Mouse (Mus musculus) left cerebral cortex, adult 9 months (tissue): ENCODE results near the gene Six1.
"Not testable (repeated sequence)": the region's sequence is repeated elsewhere in the genome, so short reads cannot be mapped to it uniquely, and the experiment has no call there.

Experiments used
- DNase-seq, 2 experiments: peaks; one replicate each; pipeline ENCODE4 v3.0.0; 2022; ENCODE audit warnings: low spot score in 2 of 2

Gene Six1

DNA sequence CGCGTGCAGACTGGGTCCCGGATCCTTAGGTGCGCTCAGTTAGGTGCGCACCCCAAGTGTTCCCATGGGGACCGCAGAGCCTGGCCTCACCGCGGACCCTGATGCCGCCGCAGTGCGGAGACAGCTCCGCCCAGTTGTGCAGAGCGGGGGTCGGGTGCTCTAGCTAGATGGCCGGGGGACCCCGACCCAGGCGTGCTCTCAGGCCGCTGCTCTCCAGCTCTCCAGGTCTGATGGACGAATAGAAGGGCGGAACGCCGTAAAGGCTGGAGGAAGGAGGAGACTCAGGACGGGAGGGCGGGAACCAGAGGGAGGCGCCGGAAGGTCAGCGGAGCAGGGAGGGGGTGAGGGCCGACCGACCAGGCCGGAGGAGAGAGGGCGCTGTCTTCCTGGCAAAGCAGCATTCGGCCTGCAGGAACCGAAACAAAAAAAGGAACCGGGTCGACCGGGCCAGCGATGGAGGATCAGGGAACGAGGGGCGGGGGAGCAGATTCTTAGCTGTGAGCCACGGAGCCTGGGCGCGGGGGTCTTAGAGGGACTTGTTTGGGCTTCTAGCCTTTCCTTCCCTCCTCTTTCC lies at the start of gene Six1:
Gene Six1, minus strand, starts transcription at position 220 of the 574 bp plus-strand sequence.
- DNase-seq, result no peak

- DNase-seq, result no peak
Measured at GRCm38 (mm10) chr12:73098593-73098992, 44.9 kb upstream of the Six1 start.

DNA sequence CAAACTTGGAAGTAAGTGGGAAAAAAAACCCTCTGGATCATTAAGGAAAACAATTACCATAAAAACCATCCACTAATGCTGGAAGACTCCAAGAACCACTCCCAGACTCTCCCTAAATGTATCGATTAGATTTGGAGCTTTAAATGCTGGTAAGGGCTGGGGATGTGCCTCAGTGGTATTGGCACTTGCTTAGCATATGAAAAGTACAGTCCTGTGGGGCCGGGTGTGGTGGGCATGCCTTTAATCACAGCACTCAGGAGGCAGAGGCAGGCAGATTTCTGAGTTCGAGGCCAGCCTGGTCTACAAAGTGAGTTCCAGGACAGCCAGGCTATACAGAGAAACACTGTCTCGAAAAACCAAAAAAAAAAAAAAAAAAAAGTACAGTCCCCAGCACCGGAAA lies 42.5 kb upstream of the Six1 start:
- DNase-seq, result not testable (repeated sequence)

- DNase-seq, result no peak
Measured at GRCm38 (mm10) chr12:73094605-73095004, 40.9 kb upstream of the Six1 start.

GRCm38 (mm10) chr12:73094189-73094588 lies 40.5 kb upstream of the Six1 start:
- DNase-seq, result no peak

GRCm38 (mm10) chr12:73090672-73091335 lies 37.1 kb upstream of the Six1 start:
- no peak for DNase-seq

DNA sequence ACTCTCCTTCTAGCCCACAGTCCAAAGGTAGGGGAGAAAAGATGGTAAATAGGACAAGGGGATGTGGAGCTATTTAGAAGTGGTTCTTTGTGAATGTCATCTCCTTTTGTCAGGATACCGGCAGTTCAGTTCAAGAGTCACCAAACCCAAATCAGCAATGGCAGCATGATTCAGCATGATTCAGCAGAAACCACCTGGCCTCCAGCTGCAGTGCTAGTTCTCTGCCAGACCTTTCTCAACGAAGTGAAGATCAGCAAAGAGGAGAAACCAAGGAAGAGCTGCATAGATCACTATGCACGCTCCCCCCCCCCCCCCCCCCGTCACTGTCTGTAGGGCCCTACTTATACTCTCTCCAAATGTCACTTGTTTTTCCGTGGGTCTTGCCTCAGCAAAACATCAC lies 35.2 kb upstream of the Six1 start:
- no peak for DNase-seq

DNA sequence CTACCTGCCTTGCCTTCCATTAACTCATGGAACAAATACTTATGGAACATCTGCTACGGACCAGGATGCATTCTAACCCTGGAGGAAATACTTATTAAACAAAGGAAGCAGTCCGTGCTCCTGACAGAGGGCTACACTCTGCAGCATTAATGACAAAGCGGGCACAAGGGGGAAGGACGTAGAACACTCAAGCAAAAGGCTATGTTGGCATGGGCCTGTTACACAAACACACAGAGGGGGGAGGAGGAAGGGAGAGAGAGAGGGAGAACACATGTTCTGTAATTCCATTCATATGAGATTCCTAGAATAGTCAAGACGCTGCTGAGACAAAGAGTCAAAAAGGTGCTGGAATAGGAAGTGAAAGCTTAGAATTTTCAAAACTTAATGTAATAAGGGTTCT lies 34.8 kb upstream of the Six1 start:
- DNase-seq, result no peak

DNA sequence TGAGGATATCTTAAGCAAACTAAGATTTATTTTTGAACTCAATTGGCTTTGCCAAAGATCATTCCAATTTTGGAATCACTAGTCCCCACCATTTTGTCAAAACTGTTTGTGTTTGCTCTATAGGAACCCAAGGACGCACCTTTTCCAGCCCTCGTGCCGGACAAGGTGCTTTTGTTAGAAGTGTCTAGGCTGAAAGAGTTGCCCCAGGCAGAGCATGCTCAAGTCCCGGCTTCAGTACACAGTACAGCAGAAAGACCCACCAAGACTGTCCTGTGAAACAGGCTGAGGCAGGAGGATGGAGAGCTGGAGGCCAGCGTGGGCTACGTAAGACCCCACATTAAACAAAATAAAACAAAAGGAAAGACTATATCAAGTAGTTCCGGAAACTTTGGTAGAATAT lies 33.4 kb upstream of the Six1 start:
- no peak for DNase-seq

- DNase-seq, result no peak
Measured at GRCm38 (mm10) chr12:73085739-73086630, 32.3 kb upstream of the Six1 start.

- no peak for DNase-seq
Measured at GRCm38 (mm10) chr12:73083773-73084172, 30.1 kb upstream of the Six1 start.

GRCm38 (mm10) chr12:73081828-73082227 lies 28.1 kb upstream of the Six1 start:
- not testable (repeated sequence) for DNase-seq

DNA sequence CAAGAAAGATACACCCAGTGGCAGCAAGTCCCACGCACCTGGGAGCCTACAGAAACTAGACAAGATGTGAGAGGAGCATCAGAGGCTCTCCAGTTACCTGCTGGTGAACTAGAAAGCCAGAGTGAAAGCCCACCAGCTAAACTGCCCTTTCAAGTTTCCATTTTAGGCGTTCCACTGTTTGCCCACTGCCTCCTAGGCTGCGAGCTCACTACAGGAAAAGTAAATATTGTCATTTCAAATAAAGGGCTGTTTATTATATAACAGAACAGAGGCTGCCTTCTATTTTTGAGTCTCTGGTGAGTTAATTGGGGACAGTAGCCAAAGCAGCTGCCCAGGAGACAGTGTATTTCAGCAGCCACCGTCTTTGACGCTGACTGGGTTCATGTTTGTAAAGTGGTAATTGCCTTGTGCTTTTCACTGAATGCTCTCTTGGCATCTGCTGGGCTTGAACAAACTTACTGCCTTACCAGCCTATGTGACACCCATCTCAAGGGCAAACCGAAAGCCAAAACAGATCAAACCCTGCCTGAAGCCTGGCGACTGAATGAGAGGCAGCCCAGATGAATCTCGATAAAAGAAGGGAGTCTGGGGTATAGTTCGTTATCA lies 7.2 kb upstream of the Six1 start:
- DNase-seq, result no peak

- no peak for DNase-seq
Measured at GRCm38 (mm10) chr12:73057492-73057891, 3.8 kb upstream of the Six1 start.

DNA sequence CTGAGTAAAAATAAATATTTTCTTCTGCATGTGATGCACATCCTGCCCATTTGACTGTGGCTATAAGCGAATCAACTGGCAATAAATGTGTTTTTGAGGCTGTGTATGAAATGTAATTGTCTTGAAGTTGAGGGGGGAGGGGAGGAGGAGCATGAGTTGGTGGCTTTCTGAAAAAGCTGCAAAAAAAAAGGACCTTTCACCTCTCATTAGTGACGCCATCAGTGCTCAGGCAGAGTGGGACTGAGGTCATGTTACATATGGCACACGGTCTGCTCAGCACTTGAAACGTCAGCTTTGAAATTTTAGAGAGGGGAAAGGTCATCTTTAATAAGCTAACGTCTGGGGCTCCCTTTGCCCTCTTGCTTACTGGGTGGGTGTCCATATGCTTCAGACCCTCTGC lies 1.8 kb upstream of the Six1 start:
- DNase-seq, result no peak

DNA sequence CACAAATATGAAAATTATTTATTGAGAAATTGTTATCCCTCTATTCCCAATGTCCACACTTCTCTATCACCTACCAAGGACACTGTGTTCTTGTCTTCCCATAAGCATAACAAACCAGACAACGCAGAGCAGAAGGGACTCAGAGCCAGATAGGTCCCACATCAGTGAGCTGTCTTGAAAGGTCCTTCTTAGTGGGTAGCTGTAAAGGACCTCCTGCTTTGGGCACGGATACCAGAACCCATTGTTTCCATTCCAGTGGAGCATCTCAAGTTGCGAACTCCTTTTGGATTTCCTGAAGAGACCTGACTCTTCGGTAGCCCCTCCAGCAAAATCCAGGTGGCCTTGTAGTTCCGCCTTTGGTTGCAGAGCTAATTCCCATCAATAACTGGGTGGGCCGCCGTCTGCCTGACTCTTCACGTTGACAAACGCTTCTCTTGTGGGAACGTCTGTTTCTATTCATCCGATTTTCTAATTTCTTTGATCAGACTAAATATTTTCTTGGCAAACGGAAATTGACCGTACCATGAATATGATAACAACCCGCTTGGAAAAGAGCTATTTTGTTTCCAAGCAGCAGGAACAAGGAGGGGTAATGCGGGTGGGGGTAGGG lies 994 bp upstream of the Six1 start:
- DNase-seq, result no peak

DNA sequence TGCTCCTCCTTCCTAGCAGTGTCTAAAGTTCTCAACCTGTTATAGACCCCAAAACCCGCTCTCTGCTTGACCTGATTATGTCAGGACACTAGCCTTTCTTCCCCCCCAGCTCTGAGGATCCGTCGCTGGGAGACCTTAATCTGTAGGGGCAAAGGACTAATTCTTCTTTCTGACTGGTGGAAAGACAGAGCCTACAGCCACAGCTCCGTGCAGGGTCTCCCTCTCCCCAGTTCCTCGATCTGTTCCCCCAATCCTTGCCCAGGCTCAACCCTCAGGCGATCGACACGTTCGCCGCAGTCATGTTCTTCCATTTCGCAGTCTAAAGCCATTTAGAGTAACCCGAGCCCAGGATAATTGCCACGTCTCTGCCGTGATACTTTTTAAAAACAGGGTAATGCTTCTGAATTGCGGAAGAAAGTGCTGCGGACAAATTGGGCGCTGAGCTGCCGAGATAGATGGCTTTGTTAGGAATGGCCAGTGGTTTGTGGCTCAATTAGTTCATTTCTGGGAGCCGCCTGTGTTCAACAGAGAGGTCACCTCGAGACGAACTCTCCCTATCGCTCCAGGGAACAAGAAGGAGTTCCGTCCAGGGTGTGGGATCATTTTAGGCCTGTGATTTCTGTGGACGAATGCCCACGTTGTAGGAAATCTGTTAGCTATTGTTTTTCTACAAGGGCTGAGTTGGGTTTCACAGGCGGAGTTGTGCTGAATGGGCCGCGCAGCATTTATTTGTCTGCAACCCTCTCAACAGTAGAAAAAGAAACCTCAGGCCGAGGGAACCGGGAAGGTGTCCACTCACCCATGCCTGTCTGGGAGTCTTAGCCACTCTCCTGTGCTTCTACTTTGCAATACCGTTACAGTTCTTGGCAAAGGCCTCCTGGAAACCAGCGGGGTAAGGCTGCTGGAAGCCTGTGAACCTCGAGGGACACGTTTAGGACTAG lies 766 bp downstream of the Six1 start:
- DNase-seq, result no peak

- DNase-seq, result no peak
Measured at GRCm38 (mm10) chr12:73052036-73052650, 1.5 kb downstream of the Six1 start.

GRCm38 (mm10) chr12:73050811-73051580 lies 2.7 kb downstream of the Six1 start:
- no peak for DNase-seq

- no peak for DNase-seq
Measured at GRCm38 (mm10) chr12:73050305-73050704, 3.4 kb downstream of the Six1 start.
